Mouse (Mus musculus) limb, embryonic 10.5 days (tissue): ENCODE results near the gene Fbxl13. TPM values are rescaled to one million over a fixed set of nuclear protein-coding genes. Genes with fewer than 3 reads are reported as not detected.

Source experiments
- DNase-seq: peaks from one replicate; pipeline ENCODE4 v3.0.0-alpha.2; 2017; ENCODE audit warnings: low spot score
- H3K27ac ChIP-seq: fragments of 300-500 bp; sonication (generic); 2 replicates; pipeline ENCODE4 v1.5.1; 2016; ENCODE audit warnings: mild to moderate bottlenecking
- H3K27me3 ChIP-seq: fragments of 300-500 bp; sonication (generic); 2 replicates; pipeline ENCODE4 v1.6.1; 2016; ENCODE audit warnings: low read depth, mild to moderate bottlenecking; ENCODE audit not compliant: poor library complexity, severe bottlenecking
- H3K36me3 ChIP-seq: fragments of 300-500 bp; sonication (generic); 2 replicates; pipeline ENCODE4 v1.6.1; 2016; ENCODE audit warnings: mild to moderate bottlenecking, moderate library complexity
- H3K4me1 ChIP-seq: fragments of 300-500 bp; sonication (generic); 2 replicates; pipeline ENCODE4 v1.6.1; 2016
- H3K4me3 ChIP-seq: fragments of 300-500 bp; sonication (generic); 2 replicates; pipeline ENCODE4 v1.5.1; 2016; ENCODE audit warnings: mild to moderate bottlenecking, moderate library complexity
- H3K9me3 ChIP-seq: fragments of 300-500 bp; sonication (generic); replicated peaks from 2 replicates; pipeline ENCODE4 v1.6.1; 2016; ENCODE audit warnings: mild to moderate bottlenecking
- WGBS: fragments of 180-500 bp; shearing (Covaris S2); methylation state at CpG from one replicate; pipeline ENCODE4 v1.1.7; 2016; 5-methylcytosine and 5-hydroxymethylcytosine counted together
- polyA plus RNA-seq: library from polyadenylated mRNA; unstranded; fragments of >200 nt; fragmentation: Nextera tagmentation; extraction: Ambion mirVana; gene quantifications from 2 replicates; pipeline ENCODE4 v1.2.1, GENCODE M21; 2016

Fbxl13 gene
- polyA plus RNA-seq, 1 experiment from 2014 or later: 0.15 TPM

- WGBS: 91% methylated on average over 6 of the region's 6 CpGs
- H3K36me3 ChIP-seq: no peaks in the 10 kb centered on the region
- H3K27me3 ChIP-seq: no peaks in the 10 kb centered on the region
- no peak for DNase-seq
- H3K9me3 ChIP-seq: no peaks in the 10 kb centered on the region
- H3K4me3 ChIP-seq: no peak overlapping the region
- H3K4me1 ChIP-seq: peaks cover 12% of the 10 kb centered on the region; the same call in 1 of the 2 replicates
- no peak overlapping the region for H3K27ac ChIP-seq
These were observed 163.9 kb downstream of the Fbxl13 start for GRCm38 (mm10) chr5:21481521-21481920.

- H3K36me3 ChIP-seq: no peaks in the 10 kb centered on the region
- H3K27me3 ChIP-seq: no peaks in the 10 kb centered on the region
- H3K4me1 ChIP-seq: peaks cover 12% of the 10 kb centered on the region; the same call in 1 of the 2 replicates
- 89% methylated on average over 5 of the region's 5 CpGs for WGBS
- H3K4me3 ChIP-seq: no peak overlapping the region
- H3K27ac ChIP-seq: no peak overlapping the region
- no peak for DNase-seq
- no peaks in the 10 kb centered on the region for H3K9me3 ChIP-seq
These were observed 165.7 kb downstream of the Fbxl13 start for GRCm38 (mm10) chr5:21479746-21480145.

- no peaks in the 10 kb centered on the region for H3K9me3 ChIP-seq
- H3K4me3 ChIP-seq: no peak overlapping the region
- no peaks in the 10 kb centered on the region for H3K36me3 ChIP-seq
- H3K27ac ChIP-seq: no peak overlapping the region
- H3K27me3 ChIP-seq: no peaks in the 10 kb centered on the region
- no peak for DNase-seq
- peaks cover 11% of the 10 kb centered on the region; the same call in 1 of the 2 replicates for H3K4me1 ChIP-seq
- WGBS: 96% methylated on average over 5 of the region's 5 CpGs
These were observed 167.0 kb downstream of the Fbxl13 start for GRCm38 (mm10) chr5:21478428-21478827.

- H3K27me3 ChIP-seq: no peaks in the 10 kb centered on the region
- no peak overlapping the region for H3K27ac ChIP-seq
- H3K36me3 ChIP-seq: 0 out of 2 replicates have a peak, but pooled peaks cover 2% of the 10 kb centered on the region
- no peak overlapping the region for H3K4me3 ChIP-seq
- H3K9me3 ChIP-seq: no peaks in the 10 kb centered on the region
- no peaks in the 10 kb centered on the region for H3K4me1 ChIP-seq
- no peak for DNase-seq
- WGBS: 95% methylated on average over 12 of the region's 12 CpGs
These were observed 177.3 kb downstream of the Fbxl13 start for GRCm38 (mm10) chr5:21468100-21468499.

GRCm38 (mm10) chr5:21467387-21467786 is 178.0 kb downstream of the Fbxl13 start:
- no peak overlapping the region for H3K27ac ChIP-seq
- WGBS: 82% methylated on average over 7 of the region's 7 CpGs
- 0 out of 2 replicates have a peak, but pooled peaks cover 2% of the 10 kb centered on the region for H3K36me3 ChIP-seq
- no peak overlapping the region for H3K4me3 ChIP-seq
- no peaks in the 10 kb centered on the region for H3K27me3 ChIP-seq
- H3K9me3 ChIP-seq: no peaks in the 10 kb centered on the region
- H3K4me1 ChIP-seq: no peaks in the 10 kb centered on the region
- DNase-seq: no peak

- no peak overlapping the region for H3K27ac ChIP-seq
- no peaks in the 10 kb centered on the region for H3K4me1 ChIP-seq
- DNase-seq: no peak
- no peaks in the 10 kb centered on the region for H3K27me3 ChIP-seq
- WGBS: 89% methylated on average over 8 of the region's 8 CpGs
- H3K9me3 ChIP-seq: no peaks in the 10 kb centered on the region
- peaks cover 5% of the 10 kb centered on the region; the same call in 1 of the 2 replicates for H3K36me3 ChIP-seq
- no peak overlapping the region for H3K4me3 ChIP-seq
These were observed 204.5 kb downstream of the Fbxl13 start for GRCm38 (mm10) chr5:21440833-21441530.

- Histone ChIP-seq H3K27me3 (no peaks in the 10 kb centered on the region), H3K36me3 (peaks cover 5% of the 10 kb centered on the region; the same call in 1 of the 2 replicates), H3K27ac (no peak overlapping the region), H3K4me1 (no peaks in the 10 kb centered on the region), H3K4me3 (no peak overlapping the region), H3K9me3 (no peaks in the 10 kb centered on the region)
- no peak for DNase-seq
- whole genome bisulfite sequencing: 95% methylated on average over 7 of the region's 7 CpGs
These were observed 205.9 kb downstream of the Fbxl13 start for GRCm38 (mm10) chr5:21439446-21440110.

GRCm38 (mm10) chr5:21438428-21438827 is 207.0 kb downstream of the Fbxl13 start:
- H3K27ac ChIP-seq: no peak overlapping the region
- H3K4me3 ChIP-seq: no peak overlapping the region
- DNase-seq: no peak
- no peaks in the 10 kb centered on the region for H3K4me1 ChIP-seq
- H3K27me3 ChIP-seq: no peaks in the 10 kb centered on the region
- no peaks in the 10 kb centered on the region for H3K9me3 ChIP-seq
- 93% methylated on average over 9 of the region's 9 CpGs for WGBS
- peaks cover 5% of the 10 kb centered on the region; the same call in 1 of the 2 replicates for H3K36me3 ChIP-seq

- H3K4me3 ChIP-seq: no peak overlapping the region
- DNase-seq: no peak
- H3K27me3 ChIP-seq: no peaks in the 10 kb centered on the region
- H3K36me3 ChIP-seq: no peaks in the 10 kb centered on the region
- WGBS: 89% methylated on average over 8 of the region's 8 CpGs
- H3K4me1 ChIP-seq: no peaks in the 10 kb centered on the region
- H3K27ac ChIP-seq: no peak overlapping the region
- H3K9me3 ChIP-seq: no peaks in the 10 kb centered on the region
These were observed 208.9 kb downstream of the Fbxl13 start for GRCm38 (mm10) chr5:21436471-21436975.

GRCm38 (mm10) chr5:21434148-21434929 is 211.1 kb downstream of the Fbxl13 start:
- H3K4me3 ChIP-seq: no peak overlapping the region
- no peaks in the 10 kb centered on the region for H3K36me3 ChIP-seq
- H3K4me1 ChIP-seq: no peaks in the 10 kb centered on the region
- WGBS: 84% methylated on average over 11 of the region's 11 CpGs
- H3K9me3 ChIP-seq: no peaks in the 10 kb centered on the region
- H3K27ac ChIP-seq: no peak overlapping the region
- no peak for DNase-seq
- H3K27me3 ChIP-seq: no peaks in the 10 kb centered on the region
